8 mouse cellular contexts compared by ENCODE assay signal in the genomic region with DNA sequence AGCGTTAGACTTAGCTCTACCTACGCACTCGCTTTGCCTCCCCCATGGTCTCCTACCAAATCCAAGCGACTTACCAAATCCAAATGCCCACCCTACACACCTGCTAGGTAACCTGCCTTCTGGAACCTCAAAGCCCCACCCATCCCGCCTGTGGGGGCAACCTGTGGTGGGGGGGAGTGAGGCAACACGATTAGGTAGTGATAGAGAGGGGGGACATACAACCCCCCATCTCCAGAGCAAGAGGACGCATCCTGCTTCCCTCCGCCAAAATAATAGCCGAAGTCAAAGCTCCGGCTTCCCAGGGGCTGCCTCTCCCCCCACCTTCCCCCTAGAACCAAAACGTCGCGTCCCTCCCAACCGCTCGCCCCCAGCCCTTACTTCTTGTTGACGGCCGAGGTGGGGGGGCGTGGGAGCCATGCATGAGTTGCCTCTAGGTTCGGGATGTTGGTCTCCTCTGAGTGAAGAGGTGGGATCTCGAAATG.
DNase-seq lines count a peak whose midpoint lies in the region; ATAC-seq lines count a peak whose summit lies in the region.

No protein-coding gene starts in this region.

- H3K4me3 ChIP-seq in heart, embryonic 11.5 days (ENCODE audit: low read depth, low read length) = peak overlapping the region; percentile 78
- peak overlapping the region; percentile 65 for H3K4me3 ChIP-seq in liver, embryonic 16.5 days (ENCODE audit: low read depth, low read length)

- H3K4me2 ChIP-seq in heart, embryonic 11.5 days = peak overlapping the region; percentile 100
- H3K4me2 ChIP-seq in liver, embryonic 16.5 days (ENCODE audit: low read depth, low read length) = peak overlapping the region; percentile 92

- H3K9me3 ChIP-seq in heart, embryonic 11.5 days (replicated peaks; ENCODE audit: control insufficient read depth, low read length) = no peaks in the 10 kb centered on the region
- no peaks in the 10 kb centered on the region for H3K9me3 ChIP-seq in liver, embryonic 16.5 days (replicated peaks; ENCODE audit: control insufficient read depth, low read length)

- H3K4me1 ChIP-seq in heart, embryonic 11.5 days (ENCODE audit: control insufficient read depth, insufficient read depth, low read length) = peaks cover 13% of the 10 kb centered on the region; the same call in 1 of the 2 replicates
- peaks cover 7% of the 10 kb centered on the region for H3K4me1 ChIP-seq in liver, embryonic 16.5 days (ENCODE audit: control insufficient read depth, low read depth, low read length)

- no peaks in the 10 kb centered on the region for H3K36me3 ChIP-seq in heart, embryonic 11.5 days (ENCODE audit: control insufficient read depth, insufficient read depth, low read length)
- no peaks in the 10 kb centered on the region for H3K36me3 ChIP-seq in liver, embryonic 16.5 days (ENCODE audit: control insufficient read depth, insufficient read depth)

- H3K9ac ChIP-seq in heart, embryonic 11.5 days (ENCODE audit: low read depth, low read length) = peak overlapping the region; percentile 34; the same call in 1 of the 2 replicates
- no peak overlapping the region for H3K9ac ChIP-seq in liver, embryonic 16.5 days (ENCODE audit: low read depth, low read length)

- DNase-seq in spleen, adult 18-20 months = peak; percentile 48 to 56
- DNase-seq in spleen, postnatal 4 days (ENCODE audit: low spot score in 2 of 2) = no peak
- peak; percentile 62 for DNase-seq in cerebellum, adult 8-10 months
- DNase-seq in kidney, adult 9 months = peak; percentile 64
- DNase-seq in right cerebral cortex, postnatal 25 days = peak; percentile 65
- no peak for DNase-seq in ovary, adult 18-20 months (ENCODE audit: low spot score)

- under 1% methylated on average over 20 of the region's 20 CpGs for WGBS in heart, embryonic 11.5 days (ENCODE audit: insufficient replicate concordance)
- whole genome bisulfite sequencing in liver, embryonic 16.5 days (ENCODE audit: insufficient replicate concordance) = under 1% methylated on average over 20 of the region's 20 CpGs

- H3K27ac ChIP-seq in heart, embryonic 11.5 days (ENCODE audit: low read depth, low read length) = no peak overlapping the region
- no peak overlapping the region for H3K27ac ChIP-seq in liver, embryonic 16.5 days (ENCODE audit: low read length)

- H3K27me3 ChIP-seq in heart, embryonic 11.5 days (ENCODE audit: control insufficient read depth, insufficient read depth, low read length) = peaks cover 50% of the 10 kb centered on the region
- H3K27me3 ChIP-seq in liver, embryonic 16.5 days (ENCODE audit: control insufficient read depth, insufficient read depth, low read depth, low read length) = peaks cover 68% of the 10 kb centered on the region

- ATAC-seq in heart, embryonic 11.5 days (replicated peaks; ENCODE audit: insufficient number of reproducible peaks, low FRiP score, low TSS enrichment) = no peak
- ATAC-seq in liver, embryonic 16.5 days (ENCODE audit: low read depth) = no peak

Comparison
In these comparisons a context has a peak if more than half of its experiments do, and no peak if none do; other contexts are left out.
1. DNase-seq: peak in spleen, adult 18-20 months (2 of 2), cerebellum, adult 8-10 months (single experiment), kidney, adult 9 months (single experiment) and right cerebral cortex, postnatal 25 days (single experiment); none in spleen, postnatal 4 days (0 of 2) and ovary, adult 18-20 months (single experiment).